Mouse (Mus musculus) hindbrain, embryonic 15.5 days (tissue): ENCODE data around the gene Ccdc32. TPM values are rescaled to one million over a fixed set of nuclear protein-coding genes. Genes with fewer than 3 reads are reported as not detected.

Experiments used
- ATAC-seq: fragments of 200-750 bp; cut with Nextera tagmentation; 2 replicates; pipeline ENCODE4 v1.8.0; 2017; ENCODE audit warnings: low read depth, moderate number of reproducible peaks, moderate TSS enrichment; ENCODE audit not compliant: low FRiP score
- H3K27ac ChIP-seq: fragments of 300-500 bp; sonication (generic); replicated peaks from 2 replicates; pipeline ENCODE4 v1.5.1; 2015; ENCODE audit warnings: mild to moderate bottlenecking, inconsistent platforms
- H3K27me3 ChIP-seq: fragments of 300-500 bp; sonication (generic); 2 replicates; pipeline ENCODE4 v1.6.1; 2015; ENCODE audit warnings: control low read depth, inconsistent platforms
- H3K36me3 ChIP-seq: fragments of 300-500 bp; sonication (generic); 2 replicates; pipeline ENCODE4 v1.6.1; 2015; ENCODE audit warnings: control low read depth, inconsistent platforms
- H3K4me1 ChIP-seq: fragments of 300-500 bp; sonication (generic); replicated peaks from 2 replicates; pipeline ENCODE4 v1.6.1; 2015; ENCODE audit warnings: control low read depth, inconsistent platforms
- H3K4me2 ChIP-seq: fragments of 300-500 bp; sonication (generic); 2 replicates; pipeline ENCODE4 v1.6.1; 2015; ENCODE audit warnings: moderate library complexity, mild to moderate bottlenecking, inconsistent platforms
- H3K4me3 ChIP-seq: fragments of 300-500 bp; sonication (generic); 2 replicates; pipeline ENCODE4 v1.5.1; 2015; ENCODE audit warnings: mild to moderate bottlenecking, inconsistent platforms
- H3K9ac ChIP-seq: fragments of 300-500 bp; sonication (generic); 2 replicates; pipeline ENCODE4 v1.6.1; 2015; ENCODE audit warnings: inconsistent platforms
- H3K9me3 ChIP-seq: fragments of 300-500 bp; sonication (generic); 2 replicates; pipeline ENCODE4 v1.6.1; 2016; ENCODE audit warnings: control low read depth, inconsistent platforms
- WGBS: fragments of 180-500 bp; shearing (Covaris S2); methylation state at CpG from one replicate; pipeline ENCODE4 v1.1.7; 2015; 5-methylcytosine and 5-hydroxymethylcytosine counted together
- polyA plus RNA-seq: library from polyadenylated mRNA; unstranded; fragments of >200 nt; fragmentation: Nextera tagmentation; extraction: Ambion mirVana; gene quantifications from 2 replicates; pipeline ENCODE4 v1.2.1, GENCODE M21; 2015

The Ccdc32 gene
- polyA plus RNA-seq = 37.0 and 39.0 TPM in 2 replicates

DNA sequence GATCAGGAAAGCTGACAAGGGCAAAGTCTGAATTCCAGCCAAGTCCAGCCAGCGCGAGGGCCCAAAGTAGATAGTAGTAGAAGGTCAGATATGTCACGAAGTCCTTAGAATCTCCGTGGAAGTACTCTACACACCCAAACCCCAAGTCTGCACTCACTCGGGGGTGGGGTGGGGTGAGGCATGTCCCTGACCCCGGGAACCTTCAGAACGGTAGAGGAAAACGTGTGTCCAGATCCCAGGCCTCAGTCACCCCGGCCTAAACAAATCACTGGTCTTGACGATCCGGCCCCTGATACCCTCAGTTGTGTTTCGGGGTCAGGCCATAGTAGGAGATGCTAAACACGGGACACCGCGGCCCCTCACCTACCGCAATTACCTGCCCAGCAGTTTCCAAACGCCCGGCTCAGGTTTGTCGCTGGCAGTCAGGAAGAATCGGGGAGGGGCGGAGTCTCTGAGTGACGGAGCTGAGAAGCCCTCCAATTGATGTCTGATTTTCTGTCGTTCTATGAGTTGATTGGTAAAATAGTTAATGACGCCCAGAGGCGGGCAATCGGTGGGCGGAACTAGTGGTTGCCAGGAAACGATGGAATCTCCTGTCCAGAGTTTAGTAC lies at the start of gene Ccdc32:
Gene Ccdc32, minus strand, starts transcription at position 453 of the 611 bp plus-strand sequence.
- Histone ChIP-seq H3K4me1 (peaks cover 19% of the 10 kb centered on the region), H3K27me3 (no peaks in the 10 kb centered on the region; the same call in 1 of the 2 replicates), H3K9me3 (no peaks in the 10 kb centered on the region), H3K4me3 (peak within 1 kb of the TSS; percentile 65), H3K27ac (no peak within 1 kb of the TSS), H3K9ac (peak within 1 kb of the TSS; percentile 63), H3K4me2 (peak within 1 kb of the TSS; percentile 77), H3K36me3 (peaks cover 4% of the 10 kb centered on the region; the same call in 1 of the 2 replicates)
- ATAC-seq = peak; percentile 97
- WGBS = under 1% methylated on average over 28 of the region's 28 CpGs

DNA sequence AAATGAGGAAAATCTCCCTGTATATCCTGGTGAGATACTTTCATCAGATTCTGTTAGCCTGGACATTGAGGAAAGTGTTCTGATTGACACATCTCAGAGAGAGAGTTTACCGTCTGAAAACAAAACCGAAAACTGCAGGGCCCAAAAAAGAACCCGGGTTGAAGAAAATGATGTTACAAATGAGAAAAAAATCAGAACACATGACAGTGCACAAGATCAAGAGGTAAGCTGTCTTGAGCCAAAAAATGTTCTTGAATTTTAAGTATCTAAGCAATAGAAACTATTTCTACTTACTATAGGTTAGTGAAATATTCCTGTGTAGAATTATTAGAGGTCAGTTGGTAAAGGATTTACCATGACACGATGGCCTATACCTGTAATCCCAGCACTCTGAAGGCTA lies 43.2 kb upstream of the Ccdc32 start:
- 97% methylated on average over 4 of the region's 4 CpGs for WGBS
- Histone ChIP-seq H3K27me3 (no peaks in the 10 kb centered on the region), H3K36me3 (no peaks in the 10 kb centered on the region), H3K27ac (no peak overlapping the region), H3K4me1 (no peaks in the 10 kb centered on the region), H3K9me3 (no peaks in the 10 kb centered on the region), H3K4me2 (no peak overlapping the region), H3K4me3 (no peak overlapping the region), H3K9ac (no peak overlapping the region)
- no peak for ATAC-seq

DNA sequence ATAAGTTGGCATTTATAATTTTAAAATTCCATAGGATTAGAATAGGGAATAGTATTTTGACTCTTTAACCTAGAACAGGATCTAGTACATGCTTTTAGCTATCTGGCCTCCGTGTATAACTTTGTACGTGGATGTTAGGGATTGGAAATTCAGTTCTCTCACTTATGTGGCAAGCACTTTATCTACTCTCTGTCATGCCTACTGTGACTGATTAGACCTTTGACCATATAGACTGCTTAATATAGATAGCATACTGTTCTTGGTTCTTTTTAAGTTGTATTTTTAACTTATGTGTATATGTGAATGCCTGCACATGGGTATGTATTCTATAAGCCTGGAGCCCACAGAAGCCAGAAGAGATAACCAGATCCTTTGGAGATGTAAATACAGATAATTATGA lies 30.9 kb upstream of the Ccdc32 start:
- Histone ChIP-seq H3K4me1 (no peaks in the 10 kb centered on the region), H3K9ac (no peak overlapping the region), H3K9me3 (no peaks in the 10 kb centered on the region), H3K27me3 (no peaks in the 10 kb centered on the region), H3K4me3 (no peak overlapping the region), H3K36me3 (no peaks in the 10 kb centered on the region), H3K27ac (no peak overlapping the region), H3K4me2 (no peak overlapping the region)
- WGBS = 99% methylated on average over 2 of the region's 2 CpGs
- no peak for ATAC-seq

DNA sequence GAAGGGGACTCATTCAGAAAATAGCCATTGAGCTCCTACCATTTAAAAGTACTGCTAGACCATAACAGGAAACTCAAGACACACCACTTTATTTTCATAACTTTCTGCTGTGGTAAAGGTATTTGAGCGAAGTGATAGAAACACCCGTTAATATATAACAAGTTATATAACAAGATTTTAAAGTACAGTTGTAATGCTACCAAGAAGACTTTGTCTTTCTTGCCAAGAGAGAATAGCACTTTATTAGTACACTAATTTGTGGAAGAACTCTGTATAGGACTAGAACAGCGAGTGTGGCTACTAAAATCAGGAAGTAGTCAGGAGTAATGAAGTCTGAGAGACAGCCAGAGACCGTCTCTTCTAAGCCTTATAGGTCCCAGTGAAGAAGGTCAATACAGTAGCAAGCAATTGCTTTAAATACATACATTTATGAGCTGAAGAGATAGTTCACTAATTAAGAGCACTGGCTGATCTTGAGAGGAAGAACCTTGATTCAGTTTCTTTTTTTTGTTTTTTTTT lies 21.0 kb upstream of the Ccdc32 start:
- no peak for ATAC-seq
- Histone ChIP-seq H3K36me3 (no peaks in the 10 kb centered on the region), H3K9ac (no peak overlapping the region), H3K4me2 (no peak overlapping the region), H3K4me1 (0 out of 2 replicates have a peak, but pooled peaks cover 4% of the 10 kb centered on the region), H3K27me3 (no peaks in the 10 kb centered on the region), H3K27ac (no peak overlapping the region), H3K4me3 (no peak overlapping the region), H3K9me3 (no peaks in the 10 kb centered on the region)
- WGBS = 92% methylated on average over 4 of the region's 4 CpGs

DNA sequence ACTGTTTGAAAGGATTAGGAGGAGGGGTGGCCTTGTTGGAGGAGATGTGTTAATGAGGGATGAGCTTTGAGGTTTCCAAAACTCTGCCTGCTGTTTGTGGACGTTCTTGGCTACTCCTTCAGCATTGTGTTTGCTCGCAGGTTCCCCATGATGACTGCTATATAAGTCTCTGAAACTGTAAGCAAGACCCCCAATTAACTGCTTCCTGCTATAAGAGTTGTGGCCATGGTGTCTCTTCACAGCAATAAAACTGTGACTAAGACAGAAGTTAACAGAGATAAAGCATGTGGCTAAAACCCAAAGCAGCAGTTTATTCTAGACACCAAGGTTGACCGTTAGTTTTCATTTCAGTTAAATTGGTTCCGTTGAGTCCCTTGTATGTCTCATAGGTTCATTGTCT lies 18.7 kb upstream of the Ccdc32 start:
- Histone ChIP-seq H3K4me3 (peak overlapping the region; percentile 62), H3K4me2 (peak overlapping the region; percentile 86), H3K27ac (no peak overlapping the region), H3K36me3 (no peaks in the 10 kb centered on the region), H3K9me3 (no peaks in the 10 kb centered on the region), H3K27me3 (no peaks in the 10 kb centered on the region), H3K4me1 (0 out of 2 replicates have a peak, but pooled peaks cover 4% of the 10 kb centered on the region), H3K9ac (peak overlapping the region; percentile 13; the same call in 1 of the 2 replicates)
- ATAC-seq = no peak
- 23% methylated on average over 4 of the region's 4 CpGs for WGBS

DNA sequence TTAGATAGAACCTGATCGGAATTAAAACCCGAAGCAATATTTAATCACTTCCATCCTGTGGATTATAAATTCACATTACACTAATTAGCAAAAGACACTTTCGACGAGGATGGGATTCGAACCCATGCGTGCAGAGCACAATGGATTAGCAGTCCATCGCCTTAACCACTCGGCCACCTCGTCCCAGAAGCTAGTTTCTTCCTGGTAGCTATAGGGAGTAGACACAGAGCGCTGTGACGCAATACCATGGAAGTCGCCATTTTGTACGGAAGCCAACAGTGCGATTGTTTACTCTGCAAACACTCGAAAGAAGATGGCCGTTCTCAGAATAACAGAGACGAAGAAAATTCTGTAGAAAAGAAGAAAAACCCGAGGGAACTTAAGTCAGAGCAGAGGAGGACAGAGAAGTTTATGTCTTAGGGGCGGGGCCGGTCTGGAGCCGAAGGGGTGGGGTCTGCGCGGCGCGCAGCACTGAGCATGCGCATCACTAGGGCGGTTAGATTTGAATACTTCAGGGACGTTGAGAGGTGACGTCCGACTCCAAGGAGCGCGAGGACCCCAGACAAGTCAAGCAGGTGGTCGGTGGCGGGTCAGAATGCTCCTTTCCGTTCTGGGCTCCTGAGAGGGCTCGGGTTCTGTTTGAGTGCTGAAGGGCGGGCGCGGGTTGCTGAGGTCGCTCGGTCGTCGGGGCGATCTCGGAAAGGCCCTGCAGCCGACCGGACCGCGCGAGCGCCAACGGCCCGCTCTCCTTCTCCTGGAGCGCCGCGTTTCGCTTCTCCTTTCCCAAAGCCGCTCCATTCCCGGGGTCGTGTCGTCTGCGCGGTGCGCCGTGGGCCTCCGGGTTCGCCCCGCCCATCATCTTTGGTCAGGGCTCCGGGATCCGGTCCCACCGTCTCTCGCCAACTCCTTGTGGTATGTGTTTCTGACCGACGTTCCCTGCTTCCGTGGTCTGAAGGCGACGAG lies 17.7 kb upstream of the Ccdc32 start, which contains the start of gene Knl1:
Gene Knl1, plus strand, starts transcription at position 471 of the 963 bp plus-strand sequence.
- under 1% methylated on average over 77 of the region's 77 CpGs for WGBS
- peak within 1 kb of the TSS; percentile 36 for H3K9ac ChIP-seq
- ATAC-seq = peak; percentile 98

DNA sequence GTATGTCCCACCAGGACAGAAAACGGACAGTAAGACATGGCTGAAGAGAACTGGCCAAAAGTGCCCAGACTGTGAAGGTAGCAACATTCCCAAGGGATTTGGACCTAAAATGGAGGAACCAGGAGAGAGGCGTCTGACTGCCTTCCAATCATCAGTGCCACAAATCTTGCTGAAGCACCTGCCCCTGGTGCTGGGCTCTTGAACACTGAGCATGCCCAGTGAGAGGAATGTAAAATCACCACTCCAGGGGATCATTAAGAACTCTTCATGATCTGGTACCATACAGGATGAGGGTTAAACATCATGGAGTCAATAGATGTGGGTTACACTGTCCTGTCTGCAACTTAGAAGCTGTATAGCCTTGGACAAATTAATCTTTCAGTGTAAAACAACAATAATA lies 16.0 kb upstream of the Ccdc32 start:
- Histone ChIP-seq H3K9ac (no peak overlapping the region), H3K9me3 (no peaks in the 10 kb centered on the region), H3K36me3 (no peaks in the 10 kb centered on the region), H3K4me3 (no peak overlapping the region), H3K27ac (no peak overlapping the region), H3K4me1 (0 out of 2 replicates have a peak, but pooled peaks cover 4% of the 10 kb centered on the region), H3K27me3 (no peaks in the 10 kb centered on the region), H3K4me2 (no peak overlapping the region)
- 71% methylated on average over 2 of the region's 2 CpGs for WGBS
- ATAC-seq = no peak

More for the DNA sequence above, 17.7 kb upstream of the Ccdc32 start, which contains the start of gene Knl1:
- H3K27me3 ChIP-seq = no peaks in the 10 kb centered on the region
- 0 out of 2 replicates have a peak, but pooled peaks cover 4% of the 10 kb centered on the region for H3K4me1 ChIP-seq
- H3K36me3 ChIP-seq = no peaks in the 10 kb centered on the region
- peak within 1 kb of the TSS; percentile 62 for H3K4me3 ChIP-seq
- H3K9me3 ChIP-seq = no peaks in the 10 kb centered on the region
- peak within 1 kb of the TSS; percentile 86 for H3K4me2 ChIP-seq
- H3K27ac ChIP-seq = peak within 1 kb of the TSS; percentile 87

DNA sequence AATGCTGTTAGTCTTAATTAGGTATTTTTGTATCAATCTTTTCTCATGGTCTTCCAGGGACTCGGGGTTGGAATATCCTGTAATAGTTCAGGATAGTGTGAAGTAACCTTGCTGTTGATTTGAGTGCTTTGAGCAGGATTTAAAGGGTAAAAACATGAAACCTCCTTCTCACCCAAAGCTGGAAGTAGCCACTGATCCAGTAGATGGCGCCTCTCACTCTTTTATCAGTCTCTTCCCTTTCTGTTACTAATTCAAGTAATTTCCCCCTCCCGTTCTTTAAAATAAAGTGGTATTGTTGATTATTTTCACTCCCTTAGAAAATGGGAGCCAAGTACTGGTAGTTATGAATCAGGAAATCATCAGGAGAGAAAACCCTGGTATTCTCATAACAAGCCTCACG lies 11.7 kb upstream of the Ccdc32 start:
- H3K27ac ChIP-seq = no peak overlapping the region
- no peak overlapping the region for H3K4me2 ChIP-seq
- H3K9ac ChIP-seq = no peak overlapping the region
- 49% methylated on average over 4 of the region's 4 CpGs for WGBS
- no peaks in the 10 kb centered on the region for H3K9me3 ChIP-seq
- no peaks in the 10 kb centered on the region for H3K27me3 ChIP-seq
- H3K4me3 ChIP-seq = no peak overlapping the region
- peaks cover 9% of the 10 kb centered on the region for H3K4me1 ChIP-seq
- H3K36me3 ChIP-seq = peaks cover 14% of the 10 kb centered on the region
- no peak for ATAC-seq

DNA sequence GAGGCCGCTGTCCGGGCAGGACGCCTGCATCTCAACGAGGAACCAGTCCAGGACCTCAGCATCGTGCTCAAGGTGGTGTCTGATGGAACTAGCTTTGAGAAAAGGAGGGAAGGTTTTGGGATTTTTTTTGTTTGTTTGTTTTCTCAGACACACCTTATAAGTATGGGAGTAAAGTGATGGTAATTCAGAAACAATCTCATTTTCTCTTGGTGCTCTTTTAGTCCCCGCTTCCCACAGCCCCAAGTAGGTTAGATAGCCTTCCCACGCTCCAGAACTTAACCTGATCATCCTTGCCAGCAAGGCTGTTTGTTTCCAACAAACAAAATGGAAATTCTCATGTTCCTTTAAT lies 6.2 kb upstream of the Ccdc32 start:
- H3K4me2 ChIP-seq = peak overlapping the region; percentile 60
- ATAC-seq = no peak
- peaks cover 15% of the 10 kb centered on the region for H3K4me1 ChIP-seq
- no peaks in the 10 kb centered on the region for H3K9me3 ChIP-seq
- WGBS = 9% methylated on average over 7 of the region's 7 CpGs
- peaks cover 14% of the 10 kb centered on the region for H3K36me3 ChIP-seq
- peak overlapping the region; percentile 72 for H3K4me3 ChIP-seq
- peak overlapping the region; percentile 72 for H3K9ac ChIP-seq
- peak overlapping the region; percentile 82 for H3K27ac ChIP-seq
- no peaks in the 10 kb centered on the region; the same call in 1 of the 2 replicates for H3K27me3 ChIP-seq

DNA sequence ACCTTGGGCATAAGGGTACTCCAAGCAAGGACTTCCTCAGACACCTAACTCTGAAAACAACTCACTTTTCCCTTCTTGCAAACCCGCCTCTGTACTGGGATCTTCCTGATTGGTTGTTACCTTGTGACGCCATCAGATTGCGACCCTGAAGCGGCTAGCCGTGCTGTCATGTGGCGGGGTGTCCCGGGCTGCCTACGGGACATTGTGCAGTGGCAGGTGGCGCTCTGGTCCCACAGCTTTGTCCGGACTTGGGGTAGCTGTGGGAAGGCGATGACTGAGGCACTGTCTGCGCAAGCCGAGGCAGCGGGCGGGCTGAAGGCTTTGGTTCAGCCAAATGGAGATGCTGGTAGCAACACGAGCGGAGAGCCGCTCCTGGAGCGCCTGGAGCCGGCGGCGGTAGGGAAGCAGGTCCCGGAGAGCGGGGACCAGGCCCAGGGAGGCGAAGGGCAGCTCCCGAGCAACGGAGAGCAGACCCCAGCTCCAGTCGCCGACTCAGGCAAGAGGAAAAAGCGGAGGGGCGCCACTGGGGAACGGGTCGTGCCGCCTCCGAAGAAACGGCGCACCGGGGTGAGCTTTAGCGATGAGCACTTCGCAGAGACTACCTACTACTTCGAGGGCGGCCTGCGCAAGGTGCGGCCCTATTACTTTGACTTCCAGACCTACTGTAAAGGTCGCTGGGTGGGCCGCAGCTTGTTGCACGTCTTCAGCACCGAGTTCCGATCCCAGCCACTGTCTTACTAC lies 5.6 kb upstream of the Ccdc32 start, which contains the start of gene Rpusd2:
Gene Rpusd2, plus strand, starts transcription at position 135 of the 741 bp plus-strand sequence.
- Histone ChIP-seq H3K4me3 (peak within 1 kb of the TSS; percentile 72), H3K4me1 (peaks cover 15% of the 10 kb centered on the region), H3K27ac (peak within 1 kb of the TSS; percentile 82), H3K4me2 (peak within 1 kb of the TSS; percentile 60), H3K9ac (peak within 1 kb of the TSS; percentile 72), H3K9me3 (no peaks in the 10 kb centered on the region), H3K27me3 (no peaks in the 10 kb centered on the region; the same call in 1 of the 2 replicates), H3K36me3 (peaks cover 14% of the 10 kb centered on the region)
- 0% methylated on average over 49 of the region's 49 CpGs for WGBS
- peak; percentile 95 for ATAC-seq

DNA sequence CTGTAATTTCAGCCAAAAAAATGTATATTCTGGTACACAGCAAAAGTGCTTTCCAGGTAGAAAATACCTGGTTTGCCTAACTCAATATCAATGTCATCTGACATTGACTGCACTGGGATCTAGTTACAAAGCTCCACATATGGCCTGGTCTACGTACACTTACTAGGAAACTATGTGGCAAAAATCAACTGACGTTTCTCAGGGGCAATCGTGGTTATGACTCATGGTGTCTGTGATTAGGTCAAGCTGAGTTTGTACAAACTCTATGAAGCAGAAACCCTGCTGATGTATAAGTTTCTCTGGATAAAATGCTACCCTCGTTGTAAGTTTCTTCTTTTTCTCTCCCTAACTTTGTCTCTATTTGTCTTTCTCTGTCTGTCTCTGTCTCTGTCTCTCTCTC lies 3.0 kb upstream of the Ccdc32 start:
- Histone ChIP-seq H3K4me2 (no peak overlapping the region), H3K27ac (no peak overlapping the region), H3K27me3 (no peaks in the 10 kb centered on the region; the same call in 1 of the 2 replicates), H3K9ac (no peak overlapping the region), H3K4me1 (peaks cover 34% of the 10 kb centered on the region), H3K9me3 (no peaks in the 10 kb centered on the region), H3K36me3 (0 out of 2 replicates have a peak, but pooled peaks cover under 1% of the 10 kb centered on the region), H3K4me3 (no peak overlapping the region)
- WGBS = 66% methylated on average over 4 of the region's 4 CpGs
- no peak for ATAC-seq
